Mouse (Mus musculus) cerebellum, adult 2 months (tissue): ENCODE results near the gene Ifnar2.

Source experiments
- CTCF ChIP-seq: fragments of 200-500 bp; IDR thresholded peaks from 2 replicates; pipeline ENCODE4 v1.5.1; 2011; ENCODE audit warnings: low read depth, mild to moderate bottlenecking, control low read depth, low read length, moderate library complexity, borderline replicate concordance; ENCODE audit not compliant: insufficient read depth
- POLR2A ChIP-seq: fragments of 200-500 bp; IDR thresholded peaks from 2 replicates; pipeline ENCODE4 v1.6.1; 2011; ENCODE audit warnings: low read length, control low read depth, borderline replicate concordance; ENCODE audit not compliant: insufficient read depth

DNA sequence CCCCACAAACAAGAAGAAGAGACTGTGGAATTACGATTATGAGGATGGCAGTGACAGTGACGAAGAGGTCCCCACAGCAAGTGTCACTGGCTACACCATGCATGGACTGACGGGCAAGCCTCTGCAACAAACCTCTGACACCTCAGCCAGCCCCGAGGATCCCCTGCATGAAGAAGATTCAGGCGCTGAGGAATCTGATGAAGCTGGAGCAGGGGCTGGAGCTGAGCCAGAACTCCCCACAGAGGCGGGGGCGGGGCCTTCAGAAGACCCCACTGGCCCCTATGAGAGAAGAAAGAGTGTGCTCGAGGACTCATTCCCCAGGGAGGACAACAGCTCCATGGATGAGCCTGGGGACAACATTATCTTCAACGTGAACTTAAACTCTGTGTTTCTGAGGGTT lies 31.2 kb downstream of the Ifnar2 start:
- TF ChIP-seq CTCF = no peak
- TF ChIP-seq POLR2A = no peak
